Mouse (Mus musculus): Measurements from ENCODE around the gene Il17rd. TPM values are rescaled to one million over a fixed set of nuclear protein-coding genes. Genes with fewer than 3 reads are reported as not detected.
A peak's percentile ranks its signal among the peaks of the same experiment; 100 is the strongest.

Il17rd gene
- total RNA-seq, 2 experiments from 2014 or later: 5.8 to 6.5 TPM

GRCm38 (mm10) chr14:27085471-27085870 is 46.7 kb downstream of the Il17rd start:
- no peak for DNase-seq (ENCODE audit: low spot score in 2 of 2)

GRCm38 (mm10) chr14:27085999-27086398 is 47.3 kb downstream of the Il17rd start:
- DNase-seq (ENCODE audit: low spot score in 2 of 2): no peak

- no peak for DNase-seq (ENCODE audit: low spot score in 2 of 2)
These were observed 55.5 kb downstream of the Il17rd start for GRCm38 (mm10) chr14:27094247-27094646.

GRCm38 (mm10) chr14:27096133-27096532 is 57.4 kb downstream of the Il17rd start:
- no peak for DNase-seq (ENCODE audit: low spot score in 2 of 2)

GRCm38 (mm10) chr14:27096779-27097178 is 58.0 kb downstream of the Il17rd start:
- peak; percentile 77 to 84 for DNase-seq (ENCODE audit: low spot score in 2 of 2)

GRCm38 (mm10) chr14:27101735-27102134 is 63.0 kb downstream of the Il17rd start:
- no peak for DNase-seq (ENCODE audit: low spot score in 2 of 2)

GRCm38 (mm10) chr14:27102720-27103119 is 64.0 kb downstream of the Il17rd start:
- DNase-seq (ENCODE audit: low spot score in 2 of 2): peak; percentile 46 to 49

GRCm38 (mm10) chr14:27105731-27106457 is 67.2 kb downstream of the Il17rd start:
- DNase-seq (ENCODE audit: low spot score in 2 of 2): peak in 1 of 2 experiments; percentile 31

- no peak for DNase-seq (ENCODE audit: low spot score in 2 of 2)
These were observed 70.2 kb downstream of the Il17rd start for GRCm38 (mm10) chr14:27108748-27109504.

- DNase-seq (ENCODE audit: low spot score in 2 of 2): peak in 1 of 2 experiments; percentile 41
These were observed 75.9 kb downstream of the Il17rd start, which contains the start of gene Arhgef3 for GRCm38 (mm10) chr14:27114362-27115274. TSS of gene Arhgef3 (plus strand) at chr14:27114899.

- no peak for DNase-seq (ENCODE audit: low spot score in 2 of 2)
These were observed 76.5 kb downstream of the Il17rd start for GRCm38 (mm10) chr14:27115275-27115660.

- DNase-seq (ENCODE audit: low spot score in 2 of 2): no peak
These were observed 77.2 kb downstream of the Il17rd start for GRCm38 (mm10) chr14:27115991-27116390.

- no peak for DNase-seq (ENCODE audit: low spot score in 2 of 2)
These were observed 77.9 kb downstream of the Il17rd start for GRCm38 (mm10) chr14:27116577-27117165.

GRCm38 (mm10) chr14:27118546-27118945 is 79.8 kb downstream of the Il17rd start:
- no peak for DNase-seq (ENCODE audit: low spot score in 2 of 2)

- no peak for DNase-seq (ENCODE audit: low spot score in 2 of 2)
These were observed 83.9 kb downstream of the Il17rd start for GRCm38 (mm10) chr14:27122646-27123045.

GRCm38 (mm10) chr14:27123543-27123942 is 84.8 kb downstream of the Il17rd start:
- no peak for DNase-seq (ENCODE audit: low spot score in 2 of 2)

GRCm38 (mm10) chr14:27130031-27130430 is 91.3 kb downstream of the Il17rd start:
- DNase-seq (ENCODE audit: low spot score in 2 of 2): no peak

- DNase-seq (ENCODE audit: low spot score in 2 of 2): no peak
These were observed 91.9 kb downstream of the Il17rd start for GRCm38 (mm10) chr14:27130676-27131075.

- DNase-seq (ENCODE audit: low spot score in 2 of 2): no peak
These were observed 92.8 kb downstream of the Il17rd start for GRCm38 (mm10) chr14:27131521-27131920.

- peak in 1 of 2 experiments; percentile 28 for DNase-seq (ENCODE audit: low spot score in 2 of 2)
These were observed 100.2 kb downstream of the Il17rd start for GRCm38 (mm10) chr14:27138891-27139290.

- DNase-seq (ENCODE audit: low spot score in 2 of 2): no peak
These were observed 101.2 kb downstream of the Il17rd start for GRCm38 (mm10) chr14:27139968-27140367.

All from layer of hippocampus, postnatal 10 days (tissue).